Mouse (Mus musculus) stomach, embryonic 16.5 days (tissue): ENCODE data around the gene Tmem52b. TPM values are rescaled to one million over a fixed set of nuclear protein-coding genes. Genes with fewer than 3 reads are reported as not detected.

Experiments used
- ATAC-seq: fragments of 200-750 bp; cut with Nextera tagmentation; 2 replicates; pipeline ENCODE4 v1.8.0; 2017; ENCODE audit warnings: moderate number of reproducible peaks, moderate TSS enrichment; ENCODE audit not compliant: insufficient read depth, low FRiP score
- H3K27ac ChIP-seq: fragments of 300-500 bp; sonication (generic); 2 replicates; pipeline ENCODE4 v1.5.1; 2014; ENCODE audit warnings: low read length
- H3K27me3 ChIP-seq: fragments of 300-500 bp; sonication (generic); 2 replicates; pipeline ENCODE4 v1.6.1; 2014; ENCODE audit warnings: low read length, control low read depth, mixed read lengths; ENCODE audit not compliant: control insufficient read depth, insufficient read depth
- H3K36me3 ChIP-seq: fragments of 300-500 bp; sonication (generic); 2 replicates; pipeline ENCODE4 v1.6.1; 2014; ENCODE audit warnings: low read length; ENCODE audit not compliant: control insufficient read depth, insufficient read depth
- H3K4me1 ChIP-seq: fragments of 300-500 bp; sonication (generic); 2 replicates; pipeline ENCODE4 v1.6.1; 2014; ENCODE audit warnings: low read length, control low read depth, mixed read lengths; ENCODE audit not compliant: control insufficient read depth, insufficient read depth
- H3K4me2 ChIP-seq: fragments of 300-500 bp; sonication (generic); 2 replicates; pipeline ENCODE4 v1.6.1; 2014; ENCODE audit warnings: low read depth, low read length, mixed read lengths
- H3K4me3 ChIP-seq: fragments of 300-500 bp; sonication (generic); replicated peaks from 2 replicates; pipeline ENCODE4 v1.5.1; 2014; ENCODE audit warnings: mild to moderate bottlenecking, low read length
- H3K9ac ChIP-seq: fragments of 300-500 bp; sonication (generic); 2 replicates; pipeline ENCODE4 v1.6.1; 2014; ENCODE audit warnings: low read length
- H3K9me3 ChIP-seq: fragments of 300-500 bp; sonication (generic); replicated peaks from 2 replicates; pipeline ENCODE4 v1.6.1; 2016; ENCODE audit warnings: low read length, control low read depth; ENCODE audit not compliant: control insufficient read depth
- WGBS: fragments of 180-500 bp; shearing (Covaris S2); extraction: QIAGEN DNeasy Blood & Tissue Kit; methylation state at CpG from one replicate; pipeline ENCODE4 v1.1.7; 2014; 5-methylcytosine and 5-hydroxymethylcytosine counted together
- polyA plus RNA-seq: library from polyadenylated mRNA; unstranded; fragments of >200 nt; fragmentation: Nextera tagmentation; extraction: Ambion mirVana; gene quantifications from 2 replicates; pipeline ENCODE4 v1.2.1, GENCODE M21; 2015

The Tmem52b gene
- polyA plus RNA-seq, 1 experiment from 2014 or later: not detected

GRCm38 (mm10) chr6:129565257-129565656, 52.9 kb downstream of the Tmem52b start:
- H3K4me3 ChIP-seq: no peak overlapping the region

More at GRCm38 (mm10) chr6:129565257-129565656, 52.9 kb downstream of the Tmem52b start:
- Histone ChIP-seq H3K27me3 (no peaks in the 10 kb centered on the region), H3K9me3 (no peaks in the 10 kb centered on the region), H3K36me3 (no peaks in the 10 kb centered on the region), H3K4me2 (no peak overlapping the region), H3K9ac (no peak overlapping the region), H3K27ac (no peak overlapping the region), H3K4me1 (no peaks in the 10 kb centered on the region)
- 57% methylated on average over 2 of the region's 2 CpGs for WGBS
- no peak for ATAC-seq

Other genes with a start within 250 kb of the Tmem52b start
- gene Cd69, start 237.1 kb upstream of the Tmem52b start, polyA plus RNA-seq: 0.20 and 0.48 TPM in 2 replicates
- not detected in 2 replicates for gene 4922502D21Rik, start 180.8 kb upstream of the Tmem52b start, polyA plus RNA-seq
- 1.2 and 2.0 TPM in 2 replicates for gene Clec12a, start 169.9 kb upstream of the Tmem52b start, polyA plus RNA-seq
- not detected in 2 replicates for gene Clec12b, start 126.7 kb upstream of the Tmem52b start, polyA plus RNA-seq
- gene Clec1b, start 115.3 kb upstream of the Tmem52b start, polyA plus RNA-seq: 1.7 and 1.8 TPM in 2 replicates
- 0.34 and 0.43 TPM in 2 replicates for gene Clec9a, start 103.7 kb upstream of the Tmem52b start, polyA plus RNA-seq
- gene Clec1a, start 60.6 kb upstream of the Tmem52b start, polyA plus RNA-seq: 3.3 and 3.6 TPM in 2 replicates
- 0.07 and 0.15 TPM in 2 replicates for gene Olr1, start 5.4 kb upstream of the Tmem52b start, polyA plus RNA-seq
- 42.8 and 44.6 TPM in 2 replicates for gene Gabarapl1, start 20.6 kb downstream of the Tmem52b start, polyA plus RNA-seq
- not detected in 2 replicates for gene Klre1, start 65.3 kb downstream of the Tmem52b start, polyA plus RNA-seq
- gene Klrd1, start 79.2 kb downstream of the Tmem52b start, polyA plus RNA-seq: 0.76 and 1.1 TPM in 2 replicates
- gene Klrk1, start 111.3 kb downstream of the Tmem52b start, polyA plus RNA-seq: 0.14 and 0.45 TPM in 2 replicates
- gene Klrc3, start 130.8 kb downstream of the Tmem52b start, polyA plus RNA-seq: not detected in 2 replicates
- not detected in 2 replicates for gene Klrc2, start 148.1 kb downstream of the Tmem52b start, polyA plus RNA-seq
- 0.10 and 0.15 TPM in 2 replicates for gene Klrc1, start 166.4 kb downstream of the Tmem52b start, polyA plus RNA-seq
- not detected in 2 replicates for gene Klri1, start 204.6 kb downstream of the Tmem52b start, polyA plus RNA-seq
- gene Klri2, start 227.9 kb downstream of the Tmem52b start, polyA plus RNA-seq: 0.08 TPM in 1 of 2 replicates, not detected in the other